Mouse (Mus musculus) heart, embryonic 10.5 days (tissue): ENCODE data around the gene Tas2r140. TPM values are rescaled to one million over a fixed set of nuclear protein-coding genes. Genes with fewer than 3 reads are reported as not detected.

Experiments
- DNase-seq: peaks from one replicate; pipeline ENCODE4 v3.0.0-alpha.2; 2017; ENCODE audit warnings: low spot score
- H3K27ac ChIP-seq: fragments of 300-500 bp; sonication (generic); 2 replicates; pipeline ENCODE4 v1.5.1; 2016; ENCODE audit warnings: mild to moderate bottlenecking
- H3K27me3 ChIP-seq: fragments of 300-500 bp; sonication (generic); 2 replicates; pipeline ENCODE4 v1.6.1; 2016; ENCODE audit warnings: mild to moderate bottlenecking; ENCODE audit not compliant: poor library complexity, insufficient read depth, severe bottlenecking
- H3K36me3 ChIP-seq: fragments of 300-500 bp; sonication (generic); 2 replicates; pipeline ENCODE4 v1.6.1; 2016; ENCODE audit warnings: mild to moderate bottlenecking, moderate library complexity
- H3K4me1 ChIP-seq: fragments of 300-500 bp; sonication (generic); 2 replicates; pipeline ENCODE4 v1.6.1; 2016; ENCODE audit warnings: mild to moderate bottlenecking
- H3K4me3 ChIP-seq: fragments of 300-500 bp; sonication (generic); 2 replicates; pipeline ENCODE4 v1.5.1; 2016; ENCODE audit warnings: mild to moderate bottlenecking, moderate library complexity
- H3K9me3 ChIP-seq: fragments of 300-500 bp; sonication (generic); 2 replicates; pipeline ENCODE4 v1.6.1; 2016; ENCODE audit warnings: mild to moderate bottlenecking, moderate library complexity
- WGBS: fragments of 180-500 bp; shearing (Covaris S2); methylation state at CpG from one replicate; pipeline ENCODE4 v1.1.7; 2016; 5-methylcytosine and 5-hydroxymethylcytosine counted together
- polyA plus RNA-seq: library from polyadenylated mRNA; unstranded; fragments of >200 nt; fragmentation: Nextera tagmentation; extraction: Ambion mirVana; gene quantifications from 2 replicates; pipeline ENCODE4 v1.2.1, GENCODE M21; 2016

The Tas2r140 gene
- not detected in 2 replicates for polyA plus RNA-seq

GRCm38 (mm10) chr6:133055716-133056115 is at the start of gene Tas2r140:
Gene Tas2r140 (minus strand): TSS chr6:133055816.
- no peak for DNase-seq

GRCm38 (mm10) chr6:133104609-133104921 is 48.9 kb upstream of the Tas2r140 start, which contains the start of gene Smim10l1:
Gene Smim10l1 (plus strand): TSS chr6:133104909.
- Histone ChIP-seq H3K27me3 (no peaks in the 10 kb centered on the region), H3K4me3 (peak within 1 kb of the TSS; percentile 88), H3K4me1 (no peaks in the 10 kb centered on the region), H3K27ac (peak within 1 kb of the TSS; percentile 99), H3K36me3 (peaks cover 10% of the 10 kb centered on the region; the same call in 1 of the 2 replicates), H3K9me3 (no peaks in the 10 kb centered on the region)
- DNase-seq: no peak

More at GRCm38 (mm10) chr6:133055716-133056115, at the start of gene Tas2r140:
- no peaks in the 10 kb centered on the region for H3K9me3 ChIP-seq
- H3K27ac ChIP-seq: no peak within 1 kb of the TSS
- H3K36me3 ChIP-seq: no peaks in the 10 kb centered on the region
- H3K27me3 ChIP-seq: no peaks in the 10 kb centered on the region
- no peaks in the 10 kb centered on the region for H3K4me1 ChIP-seq
- H3K4me3 ChIP-seq: no peak within 1 kb of the TSS

DNA sequence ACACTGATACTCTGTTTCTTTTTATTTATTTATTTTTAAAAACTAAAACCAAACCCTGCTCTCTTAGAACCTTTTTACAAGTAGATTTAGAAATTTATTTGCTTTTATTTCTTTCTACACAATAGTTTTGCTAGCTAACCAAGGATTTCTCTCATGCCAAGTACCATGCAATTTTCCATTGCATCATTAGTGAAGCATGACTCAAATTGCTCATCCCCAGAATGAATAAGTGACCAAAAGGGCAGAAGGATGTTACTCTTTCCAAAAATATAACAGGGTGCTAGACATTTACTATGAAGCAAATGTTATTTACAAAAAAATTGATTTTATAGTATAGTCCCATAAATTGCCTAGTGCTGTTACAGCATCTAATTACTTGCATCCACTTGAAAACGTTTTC is 46.8 kb upstream of the Tas2r140 start:
- 55% methylated on average over 1 of the region's 1 CpGs for WGBS
- Histone ChIP-seq H3K27ac (no peak overlapping the region), H3K9me3 (no peaks in the 10 kb centered on the region), H3K36me3 (no peaks in the 10 kb centered on the region), H3K4me3 (no peak overlapping the region), H3K27me3 (no peaks in the 10 kb centered on the region), H3K4me1 (no peaks in the 10 kb centered on the region)
- DNase-seq: no peak

- H3K36me3 ChIP-seq: no peaks in the 10 kb centered on the region
- no peak for DNase-seq
- 82% methylated on average over 8 of the region's 8 CpGs for WGBS
- no peaks in the 10 kb centered on the region for H3K4me1 ChIP-seq
- H3K9me3 ChIP-seq: no peaks in the 10 kb centered on the region
- H3K27ac ChIP-seq: no peak overlapping the region
- H3K4me3 ChIP-seq: no peak overlapping the region
- H3K27me3 ChIP-seq: no peaks in the 10 kb centered on the region
Observed at GRCm38 (mm10) chr6:133092226-133092625, 36.6 kb upstream of the Tas2r140 start.

DNA sequence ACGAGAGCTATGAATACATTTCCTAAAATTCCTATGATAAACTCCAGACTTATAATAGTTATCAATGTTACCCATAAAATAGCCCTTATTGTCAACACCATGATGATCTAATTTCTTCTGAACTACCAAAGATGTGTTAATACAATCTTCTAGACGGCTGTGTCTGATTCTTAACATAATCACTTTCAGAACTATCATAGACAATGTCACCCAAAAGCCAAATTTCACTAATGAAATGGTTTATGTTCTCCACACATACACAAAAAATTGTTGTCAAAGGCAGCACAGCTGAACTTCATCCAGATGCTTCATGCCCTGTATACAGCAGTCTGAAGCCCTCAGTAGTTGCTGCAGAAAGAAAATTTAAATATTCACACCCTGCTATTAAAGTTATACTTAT is 18.6 kb downstream of the Tas2r140 start, which contains the start of gene Tas2r103:
Gene Tas2r103, minus strand, starts transcription at position 101 of the 400 bp plus-strand sequence.
- H3K9me3 ChIP-seq: no peaks in the 10 kb centered on the region
- no peak within 1 kb of the TSS for H3K27ac ChIP-seq
- no peak for DNase-seq
- no peaks in the 10 kb centered on the region for H3K36me3 ChIP-seq
- no peaks in the 10 kb centered on the region for H3K4me1 ChIP-seq
- no peak within 1 kb of the TSS for H3K4me3 ChIP-seq
- H3K27me3 ChIP-seq: no peaks in the 10 kb centered on the region
- WGBS: 80% methylated on average over 2 of the region's 2 CpGs

Other genes with a start within 250 kb of the Tas2r140 start
- not detected in 2 replicates for gene Tas2r123, start 208.7 kb downstream of the Tas2r140 start, polyA plus RNA-seq
- not detected in 2 replicates for gene Tas2r116, start 200.4 kb downstream of the Tas2r140 start, polyA plus RNA-seq
- gene Tas2r110, start 187.8 kb downstream of the Tas2r140 start, polyA plus RNA-seq: not detected in 2 replicates
- not detected in 2 replicates for gene Tas2r113, start 162.8 kb downstream of the Tas2r140 start, polyA plus RNA-seq
- gene Tas2r125, start 146.2 kb downstream of the Tas2r140 start, polyA plus RNA-seq: not detected in 2 replicates
- not detected in 2 replicates for gene Tas2r129, start 104.7 kb downstream of the Tas2r140 start, polyA plus RNA-seq
- not detected in 2 replicates for gene Tas2r131, start 97.9 kb downstream of the Tas2r140 start, polyA plus RNA-seq
- gene Tas2r109, start 74.9 kb downstream of the Tas2r140 start, polyA plus RNA-seq: not detected in 2 replicates
- not detected in 2 replicates for gene Tas2r103, start 18.7 kb downstream of the Tas2r140 start, polyA plus RNA-seq
- 48.1 and 60.1 TPM in 2 replicates for gene Smim10l1, start 49.1 kb upstream of the Tas2r140 start, polyA plus RNA-seq
- gene 5530400C23Rik, start 236.4 kb upstream of the Tas2r140 start, polyA plus RNA-seq: not detected in 2 replicates